ENCODE assay signal across 21 mouse cellular contexts in genomic region chr6:112479861-112480260, GRCm38 (mm10). TPM values are rescaled to one million over a fixed set of nuclear protein-coding genes. Genes with fewer than 3 reads are reported as not detected.
DNase-seq lines count a peak whose midpoint lies in the region; ATAC-seq and TF ChIP-seq lines count a peak whose summit lies in the region.
"Had no signal": no experiment of that assay in that cellular context is flagged by ENCODE, and none has a peak within 500 bp of the region (broad histone marks: within the 10 kb centered on the region; RNA-seq: fewer than 3 reads in every experiment).

No protein-coding gene starts in this region.

- no peaks in the 10 kb centered on the region for H3K4me1 ChIP-seq in lung, embryonic 15.5 days
- H3K4me1 ChIP-seq in lung, postnatal 0 days (ENCODE audit: insufficient read depth, low read depth, low read length), result no peaks in the 10 kb centered on the region
- 0 out of 2 replicates have a peak, but pooled peaks cover 2% of the 10 kb centered on the region for H3K4me1 ChIP-seq in limb, embryonic 12.5 days (replicated peaks)
- H3K4me1 ChIP-seq: forebrain, embryonic 13.5 days; hindbrain, embryonic 15.5 days; liver, embryonic 13.5 days; midbrain, embryonic 12.5 days had no signal

- peaks cover 16% of the 10 kb centered on the region; the same call in 1 of the 2 replicates for H3K27me3 ChIP-seq in lung, embryonic 15.5 days
- H3K27me3 ChIP-seq in lung, postnatal 0 days (replicated peaks; ENCODE audit: insufficient read depth, low read length), result no peaks in the 10 kb centered on the region; the same call in 1 of the 2 replicates
- H3K27me3 ChIP-seq in limb, embryonic 12.5 days, result peaks cover 20% of the 10 kb centered on the region
- H3K27me3 ChIP-seq: forebrain, embryonic 13.5 days; hindbrain, embryonic 15.5 days had no signal

- no peak for TF ChIP-seq EP300 in lung, postnatal 0 days (IDR thresholded peaks at IDR 0.05)

- DNase-seq in embryo, embryonic 10 days (ENCODE audit: low spot score), result peak; percentile 55
- DNase-seq in embryo, embryonic 9.5 days (ENCODE audit: extremely low spot score), result no peak
- no peak for DNase-seq in lung, postnatal 0 days (ENCODE audit: low spot score)
- peak; percentile 84 for DNase-seq in R1 (ENCODE audit: low read depth, low spot score)
- DNase-seq in ovary, postnatal 10 days (ENCODE audit: low spot score), result no peak
- DNase-seq in left cerebral cortex, postnatal 36 days (ENCODE audit: low spot score in 2 of 2), result no peak
- DNase-seq: adrenal gland, postnatal 10 days; cerebellum, adult 9-10 months; heart, postnatal 14 days; kidney, adult 2 months; kidney, postnatal 25 days; liver, embryonic 13.5 days; lung, postnatal 14 days; thymus, postnatal 25 days had no signal

- 0 out of 2 replicates have a peak overlapping the region, but pooled peaks have one; percentile 18 for H3K4me2 ChIP-seq in lung, embryonic 15.5 days
- H3K4me2 ChIP-seq in lung, postnatal 0 days (replicated peaks; ENCODE audit: low read depth, low read length), result no peak overlapping the region
- H3K4me2 ChIP-seq in limb, embryonic 12.5 days, result no peak overlapping the region
- H3K4me2 ChIP-seq: forebrain, embryonic 13.5 days; heart, embryonic 11.5 days; hindbrain, embryonic 15.5 days; liver, embryonic 13.5 days; midbrain, embryonic 12.5 days had no signal

- H3K4me3 ChIP-seq in lung, embryonic 15.5 days, result no peak overlapping the region
- no peak overlapping the region for H3K4me3 ChIP-seq in lung, postnatal 0 days (ENCODE audit: low read depth, low read length)
- no peak overlapping the region for H3K4me3 ChIP-seq in limb, embryonic 12.5 days (replicated peaks)
- H3K4me3 ChIP-seq: forebrain, embryonic 13.5 days; hindbrain, embryonic 15.5 days; liver, embryonic 13.5 days; midbrain, embryonic 12.5 days had no signal

- intact Hi-C loops in left cerebral cortex, postnatal 36 days (cut with DNase I), result loop anchor here (5.0 kb wide), 1 partner anchor 53 kb away; no protein-coding TSS in a partner anchor

- H3K36me3 ChIP-seq in lung, embryonic 15.5 days, result no peaks in the 10 kb centered on the region
- H3K36me3 ChIP-seq in lung, postnatal 0 days (ENCODE audit: insufficient read depth, low read length), result no peaks in the 10 kb centered on the region
- H3K36me3 ChIP-seq in limb, embryonic 12.5 days, result no peaks in the 10 kb centered on the region
- H3K36me3 ChIP-seq: hindbrain, embryonic 15.5 days; liver, embryonic 13.5 days; midbrain, embryonic 12.5 days had no signal

- no peak overlapping the region for H3K27ac ChIP-seq in lung, embryonic 15.5 days
- H3K27ac ChIP-seq in lung, postnatal 0 days (ENCODE audit: low read length), result no peak overlapping the region
- no peak overlapping the region for H3K27ac ChIP-seq in limb, embryonic 12.5 days
- H3K27ac ChIP-seq: forebrain, embryonic 13.5 days; hindbrain, embryonic 15.5 days; liver, embryonic 13.5 days; midbrain, embryonic 12.5 days had no signal

- no peaks in the 10 kb centered on the region for H3K9me3 ChIP-seq in lung, embryonic 15.5 days
- H3K9me3 ChIP-seq in lung, postnatal 0 days (ENCODE audit: low read length), result no peaks in the 10 kb centered on the region
- no peaks in the 10 kb centered on the region for H3K9me3 ChIP-seq in limb, embryonic 12.5 days
- H3K9me3 ChIP-seq: forebrain, embryonic 13.5 days; hindbrain, embryonic 15.5 days; liver, embryonic 13.5 days; midbrain, embryonic 12.5 days had no signal

- no peak overlapping the region for H3K9ac ChIP-seq in lung, embryonic 15.5 days
- H3K9ac ChIP-seq in lung, postnatal 0 days (replicated peaks; ENCODE audit: low read depth), result no peak overlapping the region
- H3K9ac ChIP-seq in limb, embryonic 12.5 days (replicated peaks), result no peak overlapping the region
- H3K9ac ChIP-seq: forebrain, embryonic 13.5 days; hindbrain, embryonic 15.5 days; liver, embryonic 13.5 days; midbrain, embryonic 12.5 days had no signal

- 37% methylated on average over 13 of the region's 13 CpGs for WGBS in lung, embryonic 15.5 days
- WGBS in lung, postnatal 0 days, result 47% methylated on average over 13 of the region's 13 CpGs
- WGBS in limb, embryonic 12.5 days, result 42% methylated on average over 13 of the region's 13 CpGs

- ATAC-seq in lung, embryonic 15.5 days (ENCODE audit: borderline replicate concordance, extremely low read depth, low FRiP score, low TSS enrichment), result no peak
- ATAC-seq in lung, postnatal 0 days, result no peak
- 0 out of 2 replicates have a peak, but pooled peaks have one; percentile 32 for ATAC-seq in limb, embryonic 12.5 days (ENCODE audit: insufficient number of reproducible peaks, insufficient read depth, low FRiP score, low TSS enrichment, low read depth)
- ATAC-seq: forebrain, embryonic 13.5 days had no signal

- TF ChIP-seq CTCF in lung, postnatal 0 days (IDR thresholded peaks at IDR 0.05), result no peak

RNA-seq across cellular contexts. Expression of gene Oxtr, which starts 9.9 kb away (rescaled TPM):
- polyA plus RNA-seq in lung, embryonic 15.5 days (2015; fragmentation: Nextera tagmentation; extraction: Ambion mirVana), result 0.12 and 0.20 TPM in 2 replicates
- polyA plus RNA-seq in lung, postnatal 0 days (2015; fragmentation: Nextera tagmentation; extraction: Ambion mirVana), result 0.04 and 0.05 TPM in 2 replicates
- polyA plus RNA-seq in limb, embryonic 12.5 days (2016; fragmentation: Nextera tagmentation; extraction: Ambion mirVana), result 0.21 and 0.40 TPM in 2 replicates
- 1 to 10 TPM; 5.2 to 8.0 TPM for total RNA-seq in left cerebral cortex, postnatal 36 days (2021)
- polyA plus RNA-seq: liver, embryonic 13.5 days had no signal

RNA-seq across cellular contexts. Expression of gene Cav3, which starts 20.6 kb away (rescaled TPM):
- polyA plus RNA-seq in lung, embryonic 15.5 days (2015; fragmentation: Nextera tagmentation; extraction: Ambion mirVana), result 3.5 and 3.8 TPM in 2 replicates
- 2.5 and 3.7 TPM in 2 replicates for polyA plus RNA-seq in lung, postnatal 0 days (2015; fragmentation: Nextera tagmentation; extraction: Ambion mirVana)
- 1.9 and 3.6 TPM in 2 replicates for polyA plus RNA-seq in limb, embryonic 12.5 days (2016; fragmentation: Nextera tagmentation; extraction: Ambion mirVana)
- total RNA-seq in left cerebral cortex, postnatal 36 days (2021), result not detected
- polyA plus RNA-seq: forebrain, embryonic 13.5 days; midbrain, embryonic 12.5 days; stomach, embryonic 14.5 days had no signal

Comparison
In these comparisons a context has a peak if more than half of its experiments do, and no peak if none do; other contexts are left out.
1. DNase-seq: peak in embryo, embryonic 10 days (single experiment) and R1 (single experiment); none in embryo, embryonic 9.5 days (single experiment), lung, postnatal 0 days (single experiment), ovary, postnatal 10 days (single experiment) and left cerebral cortex, postnatal 36 days (0 of 2).